Mouse (Mus musculus): ENCODE results near the gene Plcl1.

- TF ChIP-seq CTCF (IDR thresholded peaks at IDR 0.05; ENCODE audit: control insufficient read depth, insufficient read depth, insufficient replicate concordance, low read depth, low read length) (no peak), POLR2A (IDR thresholded peaks at IDR 0.05; ENCODE audit: control insufficient read depth, low read depth, low read length) (no peak)
These were observed 290.5 kb downstream of the Plcl1 start for GRCm38 (mm10) chr1:55696206-55696605.

Data from testis, adult 2 months (tissue).